Mouse (Mus musculus) heart, embryonic 12.5 days (tissue): ENCODE measurements around the gene Swt1. TPM values are rescaled to one million over a fixed set of nuclear protein-coding genes. Genes with fewer than 3 reads are reported as not detected.
"Not testable (repeated sequence)": the region's sequence is repeated elsewhere in the genome, so short reads cannot be mapped to it uniquely, and the experiment has no call there.

Experiments
- ATAC-seq: fragments of 200-750 bp; cut with Nextera tagmentation; 2 replicates; pipeline ENCODE4 v1.8.0; 2017; ENCODE audit warnings: moderate TSS enrichment, moderate library complexity; ENCODE audit not compliant: insufficient number of reproducible peaks, low FRiP score
- H3K27ac ChIP-seq: fragments of 300-500 bp; sonication (generic); 2 replicates; pipeline ENCODE4 v1.5.1; 2016; ENCODE audit warnings: mild to moderate bottlenecking, moderate library complexity; ENCODE audit not compliant: poor library complexity, severe bottlenecking
- H3K27me3 ChIP-seq: fragments of 300-500 bp; sonication (generic); replicated peaks from 2 replicates; pipeline ENCODE4 v1.6.1; 2016; ENCODE audit warnings: mild to moderate bottlenecking, moderate library complexity
- H3K36me3 ChIP-seq: fragments of 300-500 bp; sonication (generic); 2 replicates; pipeline ENCODE4 v1.6.1; 2016; ENCODE audit warnings: mild to moderate bottlenecking, moderate library complexity
- H3K4me1 ChIP-seq: fragments of 300-500 bp; sonication (generic); replicated peaks from 2 replicates; pipeline ENCODE4 v1.6.1; 2016; ENCODE audit warnings: mild to moderate bottlenecking
- H3K4me2 ChIP-seq: fragments of 300-500 bp; sonication (generic); 2 replicates; pipeline ENCODE4 v1.6.1; 2016; ENCODE audit warnings: mild to moderate bottlenecking, moderate library complexity
- H3K4me3 ChIP-seq: fragments of 300-500 bp; sonication (generic); 2 replicates; pipeline ENCODE4 v1.5.1; 2016; ENCODE audit warnings: mild to moderate bottlenecking
- H3K9ac ChIP-seq: fragments of 300-500 bp; sonication (generic); 2 replicates; pipeline ENCODE4 v1.6.1; 2016; ENCODE audit warnings: mild to moderate bottlenecking, moderate library complexity
- H3K9me3 ChIP-seq: fragments of 300-500 bp; sonication (generic); replicated peaks from 2 replicates; pipeline ENCODE4 v1.6.1; 2016; ENCODE audit warnings: mild to moderate bottlenecking, moderate library complexity
- WGBS: fragments of 180-500 bp; shearing (Covaris S2); methylation state at CpG from one replicate; pipeline ENCODE4 v1.1.7; 2016; 5-methylcytosine and 5-hydroxymethylcytosine counted together
- polyA plus RNA-seq: library from polyadenylated mRNA; unstranded; fragments of >200 nt; fragmentation: Nextera tagmentation; extraction: Ambion mirVana; gene quantifications from 2 replicates; pipeline ENCODE4 v1.2.1, GENCODE M21; 2016

The Swt1 gene
- polyA plus RNA-seq, 1 experiment from 2014 or later: 26.4 TPM

DNA sequence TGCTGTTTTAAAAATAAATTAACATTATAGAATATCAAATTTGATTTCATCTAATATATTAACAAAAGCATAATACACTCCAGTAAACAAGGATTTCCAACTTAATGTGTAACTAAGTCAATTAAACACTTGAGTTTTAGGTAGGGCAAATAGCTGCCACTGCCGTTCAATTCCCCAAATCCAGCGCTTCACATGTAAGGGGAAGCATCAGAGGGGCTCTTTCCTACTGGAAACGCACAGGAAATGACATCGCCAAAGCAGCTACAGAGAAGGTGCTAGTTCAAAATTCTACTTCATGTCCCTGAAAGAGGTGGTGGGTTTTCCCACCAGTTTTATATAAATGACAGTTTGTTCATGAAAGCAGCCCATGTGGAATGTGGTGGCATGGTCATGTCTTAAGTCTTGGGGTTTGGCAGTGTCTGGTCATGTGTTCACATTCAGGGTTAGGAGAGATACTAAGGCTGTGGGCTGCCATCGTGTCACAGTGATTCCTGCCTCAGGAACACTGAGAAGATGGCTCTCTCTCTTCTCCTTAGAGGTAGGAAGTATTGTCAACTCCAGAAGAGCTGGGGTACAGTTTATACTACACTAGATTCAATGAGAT, 60.4 kb downstream of the Swt1 start:
- Histone ChIP-seq H3K27me3 (no peaks in the 10 kb centered on the region), H3K36me3 (peaks cover 68% of the 10 kb centered on the region), H3K27ac (no peak overlapping the region), H3K9me3 (no peaks in the 10 kb centered on the region), H3K9ac (no peak overlapping the region), H3K4me3 (no peak overlapping the region), H3K4me2 (no peak overlapping the region), H3K4me1 (peaks cover 3% of the 10 kb centered on the region)
- 89% methylated on average over 5 of the region's 5 CpGs for WGBS
- ATAC-seq: no peak

- Histone ChIP-seq H3K27ac (no peak overlapping the region; the same call in 1 of the 2 replicates), H3K4me2 (no peak overlapping the region), H3K9me3 (no peaks in the 10 kb centered on the region), H3K27me3 (no peaks in the 10 kb centered on the region), H3K36me3 (peaks cover 74% of the 10 kb centered on the region), H3K9ac (no peak overlapping the region), H3K4me1 (peaks cover 3% of the 10 kb centered on the region), H3K4me3 (no peak overlapping the region)
- ATAC-seq: no peak
- WGBS: 83% methylated on average over 8 of the region's 8 CpGs
These were observed 61.2 kb downstream of the Swt1 start for GRCm38 (mm10) chr1:151366944-151367605.

DNA sequence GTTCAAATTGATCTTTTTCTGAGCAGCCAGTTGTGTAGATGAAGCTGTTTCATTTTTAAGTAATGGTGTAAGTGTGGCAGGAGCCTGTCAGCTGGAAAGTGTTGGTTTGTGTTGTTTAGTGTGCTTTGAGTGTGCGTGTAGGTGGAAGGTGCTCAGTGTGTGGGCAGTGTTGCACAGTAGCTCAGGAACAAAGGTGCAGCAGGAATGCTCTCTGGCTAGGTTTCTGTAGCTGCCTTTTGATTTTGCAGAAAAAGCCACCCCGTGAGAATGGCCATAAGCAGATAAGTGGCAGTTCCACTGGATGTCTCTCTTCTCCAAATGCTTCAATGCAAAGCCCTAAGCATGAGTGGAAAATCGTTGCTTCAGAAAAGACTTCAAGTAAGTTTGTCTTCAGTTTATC, 68.9 kb downstream of the Swt1 start:
- no peak overlapping the region for H3K9ac ChIP-seq
- no peak overlapping the region for H3K4me3 ChIP-seq
- H3K9me3 ChIP-seq: no peaks in the 10 kb centered on the region
- H3K27me3 ChIP-seq: no peaks in the 10 kb centered on the region
- WGBS: 86% methylated on average over 3 of the region's 3 CpGs
- no peak overlapping the region for H3K4me2 ChIP-seq
- H3K27ac ChIP-seq: no peak overlapping the region
- no peak for ATAC-seq
- no peaks in the 10 kb centered on the region for H3K4me1 ChIP-seq
- peaks cover 85% of the 10 kb centered on the region for H3K36me3 ChIP-seq

DNA sequence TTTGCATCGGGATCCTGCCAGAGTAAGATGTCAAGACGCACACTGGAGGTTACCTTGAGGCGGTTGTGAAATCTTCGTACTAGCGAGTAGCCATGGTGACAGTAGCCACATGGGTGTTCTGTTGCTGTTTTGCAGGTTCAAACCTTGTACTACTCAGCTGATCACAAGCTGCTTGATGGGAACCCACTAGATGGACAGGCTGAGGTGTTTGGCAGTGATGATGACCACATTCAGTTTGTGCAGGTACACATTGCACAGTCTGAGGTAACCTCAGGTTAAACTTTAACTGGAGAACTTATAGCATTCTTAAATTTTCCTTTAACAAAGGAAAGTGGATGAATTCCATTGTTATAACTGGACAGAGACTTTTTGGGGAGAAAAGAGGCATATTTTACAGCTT, 72.3 kb downstream of the Swt1 start:
- no peak overlapping the region for H3K4me2 ChIP-seq
- H3K9ac ChIP-seq: no peak overlapping the region
- H3K27me3 ChIP-seq: no peaks in the 10 kb centered on the region
- ATAC-seq: no peak
- no peaks in the 10 kb centered on the region for H3K9me3 ChIP-seq
- H3K36me3 ChIP-seq: peaks cover 90% of the 10 kb centered on the region
- H3K27ac ChIP-seq: no peak overlapping the region
- no peak overlapping the region for H3K4me3 ChIP-seq
- 96% methylated on average over 5 of the region's 5 CpGs for WGBS
- H3K4me1 ChIP-seq: no peaks in the 10 kb centered on the region

GRCm38 (mm10) chr1:151352911-151353310, 75.3 kb downstream of the Swt1 start:
- 86% methylated on average over 2 of the region's 2 CpGs for WGBS

GRCm38 (mm10) chr1:151348293-151348692, 80.0 kb downstream of the Swt1 start:
- Histone ChIP-seq H3K4me1 (peaks cover 29% of the 10 kb centered on the region), H3K36me3 (peaks cover 36% of the 10 kb centered on the region)
- H3K4me3 ChIP-seq, H3K27ac ChIP-seq, H3K9me3 ChIP-seq, ATAC-seq, H3K9ac ChIP-seq, H3K27me3 ChIP-seq, H3K4me2 ChIP-seq: not testable (repeated sequence)
- 75% methylated on average over 4 of the region's 4 CpGs for WGBS

More at GRCm38 (mm10) chr1:151352911-151353310, 75.3 kb downstream of the Swt1 start:
- Histone ChIP-seq H3K36me3 (peaks cover 74% of the 10 kb centered on the region), H3K27me3 (no peaks in the 10 kb centered on the region), H3K4me3 (no peak overlapping the region), H3K4me1 (peaks cover 18% of the 10 kb centered on the region), H3K9me3 (no peaks in the 10 kb centered on the region), H3K9ac (no peak overlapping the region), H3K27ac (no peak overlapping the region), H3K4me2 (no peak overlapping the region)
- no peak for ATAC-seq

DNA sequence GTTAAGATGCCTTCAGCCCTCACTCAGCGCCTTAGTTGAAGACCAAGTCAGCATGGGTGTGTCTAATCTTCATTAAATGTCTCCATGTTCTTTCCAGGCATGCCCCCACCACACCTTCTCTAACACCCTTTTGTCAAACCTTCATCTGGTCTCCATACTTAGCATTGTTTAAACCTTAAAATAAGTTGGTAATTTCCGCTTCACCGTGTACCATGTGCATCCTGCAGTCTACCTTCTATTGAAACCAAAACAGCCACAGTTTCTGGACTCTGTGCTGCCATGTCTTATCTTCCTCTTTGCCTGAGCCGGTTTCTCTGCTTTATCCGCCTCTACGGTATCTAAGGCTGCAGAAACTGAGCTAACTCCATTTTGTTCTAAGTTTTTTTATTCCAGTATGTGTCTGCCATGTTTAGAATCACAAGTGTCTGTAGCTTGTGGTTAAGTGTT, 81.6 kb downstream of the Swt1 start:
- Histone ChIP-seq H3K36me3 (peaks cover 20% of the 10 kb centered on the region), H3K9me3 (no peaks in the 10 kb centered on the region), H3K27me3 (no peaks in the 10 kb centered on the region), H3K4me3 (peak overlapping the region; percentile 76), H3K4me1 (peaks cover 42% of the 10 kb centered on the region), H3K27ac (peak overlapping the region; percentile 77), H3K4me2 (peak overlapping the region; percentile 85), H3K9ac (peak overlapping the region; percentile 72)
- WGBS: 11% methylated on average over 6 of the region's 6 CpGs
- ATAC-seq: no peak

- H3K9me3 ChIP-seq: no peaks in the 10 kb centered on the region
- peak overlapping the region; percentile 94; the same call in 1 of the 2 replicates for H3K27ac ChIP-seq
- peaks cover 47% of the 10 kb centered on the region for H3K4me1 ChIP-seq
- H3K4me3 ChIP-seq: peak overlapping the region; percentile 76
- no peaks in the 10 kb centered on the region for H3K27me3 ChIP-seq
- H3K36me3 ChIP-seq: peaks cover 12% of the 10 kb centered on the region
- no peak for ATAC-seq
- H3K9ac ChIP-seq: peak overlapping the region; percentile 95
- peak overlapping the region; percentile 85 for H3K4me2 ChIP-seq
These were observed 82.4 kb downstream of the Swt1 start for GRCm38 (mm10) chr1:151345863-151346195.

- ATAC-seq: peak; percentile 80
- Histone ChIP-seq H3K4me3 (peak overlapping the region; percentile 76), H3K36me3 (peaks cover 8% of the 10 kb centered on the region), H3K9me3 (no peaks in the 10 kb centered on the region), H3K27ac (peak overlapping the region; percentile 94), H3K27me3 (no peaks in the 10 kb centered on the region), H3K9ac (peak overlapping the region; percentile 95), H3K4me1 (peaks cover 47% of the 10 kb centered on the region), H3K4me2 (peak overlapping the region; percentile 85)
- WGBS: under 1% methylated on average over 55 of the region's 55 CpGs
These were observed 83.0 kb downstream of the Swt1 start for GRCm38 (mm10) chr1:151345109-151345862.

GRCm38 (mm10) chr1:151344283-151345108, 83.8 kb downstream of the Swt1 start, which contains the start of gene Ivns1abp:
Gene Ivns1abp, plus strand, starts transcription at chr1:151344477.
- Histone ChIP-seq H3K9me3 (no peaks in the 10 kb centered on the region), H3K9ac (peak within 1 kb of the TSS; percentile 95), H3K4me1 (peaks cover 51% of the 10 kb centered on the region), H3K36me3 (peaks cover 3% of the 10 kb centered on the region), H3K27ac (peak within 1 kb of the TSS; percentile 94), H3K4me3 (peak within 1 kb of the TSS; percentile 76), H3K27me3 (no peaks in the 10 kb centered on the region), H3K4me2 (peak within 1 kb of the TSS; percentile 85)
- peak; percentile 95 for ATAC-seq
- under 1% methylated on average over 85 of the region's 104 CpGs for WGBS
